Mouse (Mus musculus): ENCODE data around the gene Plekhm1. TPM values are rescaled to one million over a fixed set of nuclear protein-coding genes. Genes with fewer than 3 reads are reported as not detected.
A peak's percentile ranks its signal among the peaks of the same experiment; 100 is the strongest.

Plekhm1 gene
- polyA plus RNA-seq, 1 experiment from 2014 or later, result 7.3 TPM

GRCm38 (mm10) chr11:103371222-103371539 is 41.3 kb downstream of the Plekhm1 start:
- Histone ChIP-seq H3K4me2 (replicated peaks; ENCODE audit: low read depth, low read length) (no peak overlapping the region), H3K36me3 (ENCODE audit: control insufficient read depth, insufficient read depth, low read length) (no peaks in the 10 kb centered on the region), H3K27ac (ENCODE audit: low read depth, low read length) (no peak overlapping the region), H3K4me1 (replicated peaks; ENCODE audit: control insufficient read depth, insufficient read depth, low read length) (no peaks in the 10 kb centered on the region), H3K4me3 (ENCODE audit: low read depth, low read length) (no peak overlapping the region), H3K9ac (ENCODE audit: low read depth, low read length) (no peak overlapping the region), H3K9me3 (ENCODE audit: control insufficient read depth, low read length) (no peaks in the 10 kb centered on the region), H3K27me3 (ENCODE audit: control insufficient read depth, insufficient read depth, low read length) (no peaks in the 10 kb centered on the region)
- WGBS, result 80% methylated on average over 3 of the region's 3 CpGs
- ATAC-seq (ENCODE audit: low FRiP score) (no peak), DNase-seq (ENCODE audit: low spot score) (no peak)

- Histone ChIP-seq H3K27ac (ENCODE audit: low read depth, low read length) (no peak overlapping the region), H3K4me2 (replicated peaks; ENCODE audit: low read depth, low read length) (no peak overlapping the region), H3K4me1 (replicated peaks; ENCODE audit: control insufficient read depth, insufficient read depth, low read length) (no peaks in the 10 kb centered on the region), H3K27me3 (ENCODE audit: control insufficient read depth, insufficient read depth, low read length) (no peaks in the 10 kb centered on the region), H3K9ac (ENCODE audit: low read depth, low read length) (no peak overlapping the region), H3K36me3 (ENCODE audit: control insufficient read depth, insufficient read depth, low read length) (no peaks in the 10 kb centered on the region), H3K4me3 (ENCODE audit: low read depth, low read length) (no peak overlapping the region), H3K9me3 (ENCODE audit: control insufficient read depth, low read length) (no peaks in the 10 kb centered on the region)
- 94% methylated on average over 9 of the region's 9 CpGs for WGBS
- ATAC-seq (ENCODE audit: low FRiP score) (no peak), DNase-seq (ENCODE audit: low spot score) (no peak)
Observed at GRCm38 (mm10) chr11:103370397-103371221, 41.9 kb downstream of the Plekhm1 start.

- no peak overlapping the region for H3K9ac ChIP-seq (ENCODE audit: low read depth, low read length)
- DNase-seq (ENCODE audit: low spot score) (no peak), ATAC-seq (ENCODE audit: low FRiP score) (no peak)
- 95% methylated on average over 4 of the region's 4 CpGs for WGBS
- H3K27me3 ChIP-seq (ENCODE audit: control insufficient read depth, insufficient read depth, low read length), result peaks cover 46% of the 10 kb centered on the region
- no peaks in the 10 kb centered on the region for H3K9me3 ChIP-seq (ENCODE audit: control insufficient read depth, low read length)
- no peak overlapping the region for H3K27ac ChIP-seq (ENCODE audit: low read depth, low read length)
- peaks cover 9% of the 10 kb centered on the region for H3K4me1 ChIP-seq (replicated peaks; ENCODE audit: control insufficient read depth, insufficient read depth, low read length)
- H3K36me3 ChIP-seq (ENCODE audit: control insufficient read depth, insufficient read depth, low read length), result no peaks in the 10 kb centered on the region
- H3K4me3 ChIP-seq (ENCODE audit: low read depth, low read length), result no peak overlapping the region
- H3K4me2 ChIP-seq (replicated peaks; ENCODE audit: low read depth, low read length), result no peak overlapping the region
Observed at GRCm38 (mm10) chr11:103365530-103365929, 47.0 kb downstream of the Plekhm1 start.

GRCm38 (mm10) chr11:103365022-103365421 is 47.5 kb downstream of the Plekhm1 start:
- Histone ChIP-seq H3K4me2 (replicated peaks; ENCODE audit: low read depth, low read length) (no peak overlapping the region), H3K27me3 (ENCODE audit: control insufficient read depth, insufficient read depth, low read length) (peaks cover 50% of the 10 kb centered on the region), H3K9me3 (ENCODE audit: control insufficient read depth, low read length) (no peaks in the 10 kb centered on the region), H3K9ac (ENCODE audit: low read depth, low read length) (no peak overlapping the region), H3K4me1 (replicated peaks; ENCODE audit: control insufficient read depth, insufficient read depth, low read length) (peaks cover 14% of the 10 kb centered on the region), H3K27ac (ENCODE audit: low read depth, low read length) (no peak overlapping the region), H3K4me3 (ENCODE audit: low read depth, low read length) (no peak overlapping the region), H3K36me3 (ENCODE audit: control insufficient read depth, insufficient read depth, low read length) (no peaks in the 10 kb centered on the region)
- WGBS, result 92% methylated on average over 3 of the region's 3 CpGs
- no peak for ATAC-seq (ENCODE audit: low FRiP score)
- no peak for DNase-seq (ENCODE audit: low spot score)

GRCm38 (mm10) chr11:103364335-103364734 is 48.2 kb downstream of the Plekhm1 start:
- H3K27me3 ChIP-seq (ENCODE audit: control insufficient read depth, insufficient read depth, low read length), result peaks cover 53% of the 10 kb centered on the region
- no peak for ATAC-seq (ENCODE audit: low FRiP score)
- 47% methylated on average over 5 of the region's 5 CpGs for WGBS

GRCm38 (mm10) chr11:103363214-103364148 is 49.0 kb downstream of the Plekhm1 start, which contains the start of gene Arhgap27:
Gene Arhgap27 (minus strand): TSS chr11:103363692.
- Histone ChIP-seq H3K4me1 (replicated peaks; ENCODE audit: control insufficient read depth, insufficient read depth, low read length) (peaks cover 18% of the 10 kb centered on the region), H3K9ac (ENCODE audit: low read depth, low read length) (peak within 1 kb of the TSS; percentile 37; the same call in 1 of the 2 replicates), H3K27ac (ENCODE audit: low read depth, low read length) (no peak within 1 kb of the TSS), H3K4me2 (replicated peaks; ENCODE audit: low read depth, low read length) (peak within 1 kb of the TSS; percentile 57), H3K36me3 (ENCODE audit: control insufficient read depth, insufficient read depth, low read length) (no peaks in the 10 kb centered on the region), H3K27me3 (ENCODE audit: control insufficient read depth, insufficient read depth, low read length) (peaks cover 54% of the 10 kb centered on the region), H3K9me3 (ENCODE audit: control insufficient read depth, low read length) (no peaks in the 10 kb centered on the region), H3K4me3 (ENCODE audit: low read depth, low read length) (peak within 1 kb of the TSS; percentile 29)
- WGBS, result 2% methylated on average over 34 of the region's 35 CpGs
- peak; percentile 53 for DNase-seq (ENCODE audit: low spot score)
- no peak for ATAC-seq (ENCODE audit: low FRiP score)

More at GRCm38 (mm10) chr11:103364335-103364734, 48.2 kb downstream of the Plekhm1 start:
- no peak overlapping the region for H3K9ac ChIP-seq (ENCODE audit: low read depth, low read length)
- no peak overlapping the region for H3K4me3 ChIP-seq (ENCODE audit: low read depth, low read length)
- peaks cover 17% of the 10 kb centered on the region for H3K4me1 ChIP-seq (replicated peaks; ENCODE audit: control insufficient read depth, insufficient read depth, low read length)
- H3K27ac ChIP-seq (ENCODE audit: low read depth, low read length), result no peak overlapping the region
- DNase-seq (ENCODE audit: low spot score), result no peak
- no peaks in the 10 kb centered on the region for H3K36me3 ChIP-seq (ENCODE audit: control insufficient read depth, insufficient read depth, low read length)
- H3K9me3 ChIP-seq (ENCODE audit: control insufficient read depth, low read length), result no peaks in the 10 kb centered on the region
- H3K4me2 ChIP-seq (replicated peaks; ENCODE audit: low read depth, low read length), result no peak overlapping the region

- Histone ChIP-seq H3K4me3 (ENCODE audit: low read depth, low read length) (peak overlapping the region; percentile 29), H3K36me3 (ENCODE audit: control insufficient read depth, insufficient read depth, low read length) (no peaks in the 10 kb centered on the region), H3K4me2 (replicated peaks; ENCODE audit: low read depth, low read length) (peak overlapping the region; percentile 57), H3K27ac (ENCODE audit: low read depth, low read length) (no peak overlapping the region), H3K9ac (ENCODE audit: low read depth, low read length) (peak overlapping the region; percentile 37; the same call in 1 of the 2 replicates), H3K9me3 (ENCODE audit: control insufficient read depth, low read length) (no peaks in the 10 kb centered on the region), H3K4me1 (replicated peaks; ENCODE audit: control insufficient read depth, insufficient read depth, low read length) (peaks cover 18% of the 10 kb centered on the region), H3K27me3 (ENCODE audit: control insufficient read depth, insufficient read depth, low read length) (peaks cover 58% of the 10 kb centered on the region)
- DNase-seq (ENCODE audit: low spot score) (peak; percentile 56), ATAC-seq (ENCODE audit: low FRiP score) (no peak)
- WGBS, result under 1% methylated on average over 33 of the region's 33 CpGs
Observed at GRCm38 (mm10) chr11:103362521-103363181, 49.8 kb downstream of the Plekhm1 start.

- Histone ChIP-seq H3K27me3 (ENCODE audit: control insufficient read depth, insufficient read depth, low read length) (peaks cover 58% of the 10 kb centered on the region), H3K4me3 (ENCODE audit: low read depth, low read length) (peak overlapping the region; percentile 29; the same call in 1 of the 2 replicates), H3K27ac (ENCODE audit: low read depth, low read length) (no peak overlapping the region), H3K9me3 (ENCODE audit: control insufficient read depth, low read length) (no peaks in the 10 kb centered on the region), H3K9ac (ENCODE audit: low read depth, low read length) (no peak overlapping the region), H3K4me1 (replicated peaks; ENCODE audit: control insufficient read depth, insufficient read depth, low read length) (peaks cover 18% of the 10 kb centered on the region), H3K4me2 (replicated peaks; ENCODE audit: low read depth, low read length) (no peak overlapping the region), H3K36me3 (ENCODE audit: control insufficient read depth, insufficient read depth, low read length) (no peaks in the 10 kb centered on the region)
- WGBS, result 2% methylated on average over 13 of the region's 13 CpGs
- peak; percentile 57 for DNase-seq (ENCODE audit: low spot score)
- no peak for ATAC-seq (ENCODE audit: low FRiP score)
Observed at GRCm38 (mm10) chr11:103362054-103362432, 50.4 kb downstream of the Plekhm1 start.

All from hindbrain, embryonic 11.5 days (tissue).